Mouse (Mus musculus) right cerebral cortex, postnatal 36 days (tissue): ENCODE results near the gene Upk2.

ENCODE experiments used
- DNase-seq, 2 experiments: peaks; one replicate each; pipeline ENCODE4 v3.0.0; 2022; ENCODE audit warnings: low spot score in 2 of 2, mixed read lengths in 1 of 2

Gene Upk2

DNA sequence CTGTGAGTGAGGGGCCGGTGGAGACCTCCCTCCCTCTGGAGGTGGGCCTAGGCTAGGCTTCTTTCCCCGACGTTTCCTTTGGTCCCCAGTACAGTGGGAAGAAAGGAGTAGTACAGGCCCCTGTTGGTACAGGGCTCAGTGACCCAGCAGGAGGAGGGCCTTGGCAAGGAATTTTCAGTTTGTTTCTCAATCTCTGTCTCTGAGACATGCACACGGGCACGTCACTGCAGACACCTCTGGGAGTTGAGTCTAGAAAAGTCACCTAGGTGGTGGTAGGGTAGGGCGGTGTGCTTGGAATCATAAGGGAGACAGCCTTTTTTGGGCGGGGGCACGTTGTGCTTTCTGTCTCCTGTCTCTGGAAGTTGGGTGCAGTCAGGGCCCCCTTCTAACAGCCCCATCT, 33.6 kb upstream of the Upk2 start:
- DNase-seq = no peak

- DNase-seq = no peak
These were observed 32.7 kb upstream of the Upk2 start for GRCm38 (mm10) chr9:44487441-44487840.

- DNase-seq = no peak
These were observed 32.1 kb upstream of the Upk2 start for GRCm38 (mm10) chr9:44486741-44487421.

GRCm38 (mm10) chr9:44486335-44486734, 31.6 kb upstream of the Upk2 start:
- DNase-seq = no peak

DNA sequence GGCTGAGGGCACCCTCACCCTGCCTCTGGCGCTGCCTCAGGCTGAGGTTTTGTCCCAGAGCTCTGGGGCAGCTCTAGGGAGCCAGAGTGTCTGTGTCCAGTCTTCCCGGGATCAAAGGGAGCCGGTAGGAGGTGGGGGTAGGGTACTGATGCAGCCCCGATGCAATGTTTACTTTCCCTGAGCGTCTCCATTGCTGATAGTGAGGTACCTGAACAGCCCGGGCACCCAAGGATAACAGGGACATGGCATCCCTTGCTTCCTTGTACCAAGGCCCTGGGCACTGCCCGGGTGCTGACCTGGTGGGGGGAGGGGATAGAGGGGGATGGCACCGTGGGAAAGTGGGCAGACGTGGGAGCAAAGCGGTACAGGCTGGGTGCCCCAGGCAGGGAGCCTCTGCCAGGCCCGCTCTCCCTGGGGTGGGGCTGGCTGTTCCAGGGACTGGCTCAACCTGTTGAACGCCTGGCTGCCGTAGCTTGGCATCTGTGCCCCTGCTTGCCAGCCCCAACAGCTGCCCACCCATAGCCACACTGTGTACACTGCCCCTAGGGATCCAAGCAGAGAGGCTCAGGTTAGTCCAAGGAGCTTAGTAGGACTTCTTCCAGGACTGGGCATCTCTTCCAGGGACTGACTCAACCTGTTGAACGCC, 30.9 kb upstream of the Upk2 start:
- DNase-seq = no peak

DNA sequence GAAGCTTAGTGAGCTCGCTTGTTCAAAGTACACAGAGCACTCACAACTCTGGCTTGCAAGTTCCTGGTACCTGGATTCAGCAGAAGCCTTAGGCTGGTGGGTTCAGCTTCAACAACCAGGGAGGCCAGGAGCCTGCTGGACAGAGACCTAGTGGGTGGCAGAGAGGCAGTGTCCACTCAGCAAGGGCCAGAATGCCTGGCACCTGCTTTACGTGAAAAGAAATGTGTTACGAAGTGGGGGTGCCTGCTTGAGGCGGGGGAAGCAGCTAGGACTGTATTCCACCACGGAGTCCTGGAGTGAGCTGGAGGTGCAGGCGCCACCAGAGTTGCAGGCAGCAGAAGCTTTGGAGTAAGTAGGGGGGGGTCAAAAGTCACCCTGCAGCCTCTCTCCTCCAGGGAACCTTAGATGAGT, 30.3 kb upstream of the Upk2 start:
- DNase-seq = no peak

GRCm38 (mm10) chr9:44484311-44485104, 29.7 kb upstream of the Upk2 start:
- DNase-seq = no peak

DNA sequence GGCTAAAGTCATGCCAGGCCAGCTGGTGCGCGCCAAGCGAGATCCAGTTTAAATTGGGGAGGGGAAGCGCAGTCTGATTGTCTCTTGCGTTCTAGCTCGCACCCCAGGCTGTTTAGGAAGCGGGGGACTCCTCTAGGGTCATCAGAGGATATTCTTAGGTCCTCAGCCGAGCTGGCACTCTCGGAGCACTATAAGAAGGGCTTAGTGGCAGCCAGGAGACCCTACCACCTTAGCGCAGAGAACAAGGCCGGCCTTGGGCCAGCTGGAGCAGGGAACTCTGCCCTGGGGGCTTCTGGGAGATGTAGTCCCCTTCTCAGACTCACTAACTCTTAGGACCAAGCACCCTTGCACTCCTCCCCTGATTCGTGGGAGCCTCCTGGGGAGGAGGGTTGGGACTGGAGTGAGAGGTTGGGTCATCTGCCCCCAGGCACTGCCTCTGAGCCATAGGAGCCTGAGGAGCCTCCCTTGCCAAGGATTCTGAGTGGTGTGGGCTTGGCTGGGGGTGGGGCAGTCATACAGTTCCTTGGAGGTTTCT, 28.8 kb upstream of the Upk2 start:
- DNase-seq = no peak

- no peak for DNase-seq
These were observed 28.3 kb upstream of the Upk2 start for GRCm38 (mm10) chr9:44483041-44483509.

DNA sequence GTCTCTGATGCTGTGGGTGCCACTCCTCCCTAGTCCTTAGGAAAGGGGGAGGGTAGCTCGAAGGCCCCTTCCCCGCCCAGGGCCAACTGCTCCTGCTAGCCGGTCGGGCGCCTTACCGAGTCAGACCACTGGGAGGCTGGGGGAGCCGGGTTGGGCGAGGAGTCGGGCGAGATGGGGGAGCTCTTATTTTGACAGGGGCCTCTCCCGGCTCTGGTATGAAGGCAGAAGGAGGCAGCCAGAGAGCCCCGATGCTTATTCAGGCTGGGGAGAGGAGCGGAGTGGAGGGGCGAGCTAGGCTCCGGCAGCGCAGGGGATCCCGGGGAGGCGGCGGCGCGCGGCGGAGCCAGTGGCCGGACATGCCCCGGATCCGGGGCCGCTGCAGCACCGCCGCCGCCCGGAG, 27.8 kb upstream of the Upk2 start, which contains the start of gene Bcl9l:
Gene Bcl9l, plus strand, starts transcription at position 274 of the 400 bp plus-strand sequence.
- DNase-seq = peak; percentile 85 to 87

- DNase-seq = no peak
These were observed 27.3 kb upstream of the Upk2 start for GRCm38 (mm10) chr9:44482112-44482511.

DNA sequence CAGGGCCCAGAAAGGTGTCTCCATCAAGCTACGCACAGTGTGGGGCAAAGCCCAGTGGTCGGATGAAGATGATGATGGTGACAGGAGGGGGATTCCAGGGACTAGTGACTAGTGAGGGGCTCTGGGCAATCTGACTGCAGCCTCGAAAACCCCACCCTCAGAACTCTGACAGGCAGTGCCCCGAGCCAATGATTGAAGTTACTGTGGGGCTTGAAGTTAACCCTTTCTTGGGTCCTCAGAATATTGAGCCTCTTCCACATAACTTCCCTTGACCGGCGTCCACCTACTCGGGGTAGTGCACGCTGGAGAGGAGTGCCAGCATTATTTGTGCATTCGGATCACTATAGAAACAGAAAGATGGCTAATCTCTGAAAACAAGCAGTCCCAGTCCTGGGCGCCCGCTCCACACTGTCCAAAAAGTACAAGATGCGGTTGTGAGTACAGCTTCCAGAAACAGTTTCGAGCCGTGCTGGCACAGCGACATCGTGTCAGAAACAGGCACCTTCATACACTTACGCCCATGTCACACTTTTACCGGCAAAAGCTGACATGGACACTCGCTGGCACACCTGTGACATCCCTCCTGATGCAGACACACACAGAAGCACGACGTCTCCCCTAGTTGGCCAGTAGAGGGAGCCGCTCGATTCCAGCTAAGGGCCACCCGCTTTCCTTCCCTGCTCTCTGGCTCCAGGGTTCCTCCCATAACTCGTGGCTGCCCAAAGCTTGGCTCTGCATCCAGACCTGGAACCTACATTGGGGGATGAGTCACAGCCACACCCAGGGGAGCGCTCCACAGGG, 25.1 kb upstream of the Upk2 start:
- peak; percentile 81 to 82 for DNase-seq

DNA sequence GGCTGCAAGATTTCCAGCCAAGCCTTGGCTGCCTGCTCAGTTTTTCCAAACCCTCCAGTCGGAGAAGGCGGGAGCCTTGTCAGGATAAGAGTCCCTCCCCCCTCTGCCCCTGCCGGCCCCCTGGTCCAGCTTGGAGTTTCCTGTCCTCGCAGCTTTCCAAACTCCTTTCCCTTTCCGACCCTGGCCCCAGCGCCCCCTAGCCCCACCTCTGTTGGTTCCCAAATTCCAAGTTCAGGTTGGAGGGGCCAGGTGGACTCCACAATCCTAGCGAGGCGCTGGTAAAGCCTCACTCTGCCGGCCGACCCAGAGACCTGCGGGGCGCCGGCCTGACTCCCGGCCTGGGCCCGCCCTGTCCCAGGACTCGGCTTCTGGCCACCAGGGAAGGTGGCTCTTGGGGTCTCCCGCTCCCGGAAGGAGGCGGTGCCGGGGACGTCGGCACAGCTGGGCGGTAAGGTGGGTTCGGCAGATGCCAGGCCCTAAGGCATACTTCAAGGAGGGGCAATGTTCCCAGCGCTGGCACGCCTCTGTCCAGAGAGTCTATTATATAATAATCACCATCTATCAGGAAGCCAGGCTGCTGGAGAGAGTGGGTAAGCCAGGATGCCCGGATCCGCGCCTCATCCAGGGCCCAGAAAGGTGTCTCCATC, 24.3 kb upstream of the Upk2 start:
- DNase-seq = peak in 1 of 2 experiments; percentile 50

GRCm38 (mm10) chr9:44478229-44478921, 23.6 kb upstream of the Upk2 start:
- peak; percentile 56 to 59 for DNase-seq

DNA sequence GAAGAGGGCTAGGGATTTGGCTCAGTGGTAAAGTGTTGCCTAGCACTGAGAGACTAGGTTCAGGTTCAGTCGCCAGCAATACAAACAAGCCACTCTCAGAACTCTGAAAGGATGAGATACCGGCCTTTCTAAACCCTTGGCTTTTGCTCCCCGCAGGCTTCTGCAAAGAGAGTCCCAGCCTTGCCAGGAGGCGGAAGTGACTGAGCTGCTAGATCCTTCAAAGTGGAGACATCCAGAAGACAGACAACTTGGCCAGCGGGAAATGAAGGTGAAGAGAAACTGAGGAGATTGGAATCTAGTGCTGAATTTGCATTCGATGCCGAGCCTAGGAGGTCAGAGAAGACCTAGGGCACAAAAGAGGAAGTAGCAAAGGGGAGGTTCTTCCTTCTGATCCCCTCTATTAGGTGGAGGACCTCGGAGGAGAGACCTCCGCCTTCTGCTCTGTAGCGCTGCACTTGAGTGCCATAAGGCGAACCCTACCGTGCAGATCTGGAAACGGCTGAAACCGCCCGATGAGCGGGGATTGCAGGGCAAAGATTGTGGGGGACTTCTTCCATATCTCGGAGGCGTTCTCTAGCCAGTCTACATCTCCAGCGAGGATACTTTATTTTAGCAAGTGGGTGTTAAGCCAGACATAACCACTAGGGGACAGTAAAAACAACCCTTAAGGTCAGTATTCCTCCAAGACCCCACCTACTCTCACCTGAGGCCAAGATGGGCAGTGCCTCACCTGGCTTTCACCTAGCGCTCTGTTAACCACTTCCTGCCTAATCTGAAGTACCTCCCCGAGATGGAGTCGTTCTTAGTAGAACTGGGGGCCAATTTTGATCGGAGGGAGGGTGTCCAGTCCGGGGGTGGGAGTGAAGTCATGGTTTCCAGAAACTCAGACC, 22.8 kb upstream of the Upk2 start:
- DNase-seq = no peak

DNA sequence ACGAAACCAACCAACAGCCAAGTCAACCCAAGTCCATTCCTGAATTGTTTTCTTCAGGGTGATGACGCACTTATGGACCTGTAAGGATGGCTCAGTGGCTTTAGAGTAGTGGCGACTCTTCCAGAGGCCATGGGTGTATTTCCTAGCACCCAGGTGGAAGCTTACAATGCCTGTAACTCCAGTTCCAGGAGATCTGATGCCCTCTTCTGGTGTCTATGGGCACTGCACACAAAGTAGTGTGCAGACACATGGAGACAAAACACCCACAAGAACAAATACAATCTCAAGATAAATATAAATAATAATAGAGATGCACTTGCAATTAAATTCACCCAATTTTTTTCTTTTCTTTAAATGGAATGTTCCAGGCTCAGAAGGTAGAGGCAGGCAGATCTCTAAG, 21.2 kb upstream of the Upk2 start:
- DNase-seq = no peak

DNA sequence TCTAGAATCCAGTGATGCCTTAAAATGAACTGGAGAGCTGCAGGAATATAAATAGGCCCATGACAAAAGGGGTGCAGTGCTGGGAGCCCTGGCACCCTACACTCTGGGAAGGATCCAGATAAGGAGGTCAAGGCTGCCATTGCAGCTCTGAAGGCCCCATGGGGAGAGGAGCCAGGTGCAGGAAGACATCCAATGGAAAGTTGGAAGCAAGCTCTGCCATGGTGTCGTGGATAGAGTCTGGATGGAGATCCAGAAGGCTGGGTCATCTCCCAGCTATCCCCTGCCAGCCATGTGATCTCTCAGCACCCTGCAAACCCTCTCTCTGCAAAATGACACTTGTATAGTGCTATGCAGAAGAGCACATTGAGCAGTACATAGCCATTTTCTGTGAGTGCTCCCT, 19.6 kb upstream of the Upk2 start:
- no peak for DNase-seq

GRCm38 (mm10) chr9:44473184-44473583, 18.4 kb upstream of the Upk2 start:
- DNase-seq = no peak

GRCm38 (mm10) chr9:44468800-44469199, 14.0 kb upstream of the Upk2 start:
- DNase-seq = no peak
